Mouse (Mus musculus): Measurements from ENCODE around the gene Grk3. TPM values are rescaled to one million over a fixed set of nuclear protein-coding genes. Genes with fewer than 3 reads are reported as not detected.

Grk3 gene
- 10 to 100 TPM; 60.6 to 91.1 TPM for total RNA-seq (2021)

DNA sequence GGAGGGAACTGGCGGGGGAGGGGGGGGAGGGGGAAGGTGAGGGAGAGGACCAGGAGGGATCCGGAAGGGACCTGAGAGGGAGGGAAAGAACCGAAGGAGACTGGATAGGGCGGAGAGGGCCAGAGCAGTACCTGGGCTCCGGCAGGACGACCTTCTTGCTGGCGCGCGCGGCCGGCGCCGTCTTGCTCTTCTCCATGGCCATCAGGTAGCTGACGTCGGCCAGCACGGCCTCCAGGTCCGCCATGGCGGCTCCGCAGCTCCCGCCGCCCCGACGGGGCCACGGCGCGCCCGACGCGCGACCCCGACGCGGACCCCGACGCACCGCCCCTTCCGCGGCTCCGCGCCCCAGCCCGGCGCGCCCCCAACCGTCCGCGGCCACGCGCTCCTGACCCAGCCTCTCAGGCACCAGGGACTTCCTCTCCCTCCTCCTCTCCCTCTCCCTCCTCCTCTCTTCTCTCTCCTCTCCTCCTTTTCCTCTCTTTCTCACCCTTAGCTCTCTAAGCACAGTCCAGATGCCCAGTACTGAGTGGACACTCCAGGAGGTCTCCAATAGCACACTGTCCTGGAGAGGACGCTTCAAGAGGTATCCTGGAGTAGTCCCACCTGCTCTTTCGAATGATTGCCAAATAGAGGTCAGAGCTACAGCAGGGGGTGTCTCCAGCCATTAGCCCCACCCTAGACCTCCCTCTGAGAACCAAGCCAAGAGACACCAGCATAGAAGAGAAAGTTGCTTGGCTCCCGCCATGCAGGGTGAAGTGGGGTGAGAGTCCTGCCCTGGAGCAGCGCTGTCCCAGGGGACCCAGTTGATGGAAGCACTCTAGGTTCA lies at the start of gene Grk3:
Gene Grk3, minus strand, starts transcription at position 556 of the 826 bp plus-strand sequence.
- intact Hi-C loops (cut with DNase I), result no loop called here
- DNase-seq (ENCODE audit: low spot score in 2 of 2), result peak; percentile 67 to 75

DNA sequence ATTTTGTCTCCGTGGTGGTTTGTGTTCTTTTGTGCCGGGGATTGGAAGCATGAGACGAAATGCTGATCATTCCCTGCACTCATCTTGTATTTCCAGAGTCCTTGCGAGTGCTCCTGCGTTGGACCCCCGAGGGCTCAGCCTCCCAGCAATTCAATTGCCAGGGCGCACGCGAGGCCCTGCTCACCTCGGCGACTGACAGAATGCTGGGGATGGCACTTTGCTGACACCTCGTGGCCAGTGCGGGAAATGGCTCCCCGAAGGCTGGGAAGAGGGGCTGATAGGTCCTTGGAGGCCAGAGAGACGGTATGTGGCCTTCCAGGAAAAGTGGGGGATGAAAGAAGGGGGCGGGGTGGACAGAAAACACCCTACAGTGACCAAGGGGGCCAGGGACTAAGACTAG lies 38.7 kb upstream of the Grk3 start:
- intact Hi-C loops (cut with DNase I), result loop anchor here (1.0 to 10.0 kb wide), 4 partner anchors 122 to 620 kb away; partner anchors contain the start of gene Sez6l
- DNase-seq (ENCODE audit: low spot score in 2 of 2), result peak; percentile 81 to 83

DNA sequence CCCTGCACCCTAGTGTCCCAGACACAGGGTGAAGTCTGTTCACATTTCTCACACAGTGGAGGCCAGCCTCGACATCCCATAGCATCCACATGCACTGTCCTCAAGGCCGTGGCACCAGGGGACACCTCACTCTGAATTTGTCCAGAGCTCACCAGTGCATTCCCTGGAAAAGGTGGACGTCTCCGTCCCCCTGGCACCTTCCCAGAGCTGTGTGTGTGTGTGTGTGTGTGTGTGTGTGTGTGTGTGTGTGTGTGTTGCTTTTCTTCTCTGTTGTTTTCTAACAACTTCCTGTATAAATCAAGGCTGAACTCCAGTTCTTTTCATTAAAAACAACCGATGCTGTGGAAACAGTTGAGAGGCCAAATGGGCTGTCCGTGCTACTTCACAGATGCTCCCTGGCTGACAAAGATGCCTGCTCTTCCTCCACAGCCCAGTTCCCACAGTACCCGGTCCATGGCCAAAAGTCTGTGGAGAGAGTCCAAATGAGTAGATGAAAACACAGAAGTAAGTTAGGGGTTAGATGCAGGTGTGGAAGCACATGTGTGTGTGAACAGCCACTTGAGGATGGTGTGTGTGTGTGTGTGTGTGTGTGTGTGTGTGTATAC lies 35.1 kb upstream of the Grk3 start:
- intact Hi-C loops (cut with DNase I), result loop anchor here (5.0 to 10.0 kb wide), 3 partner anchors 118 to 616 kb away; partner anchors contain the start of gene Sez6l
- no peak for DNase-seq (ENCODE audit: low spot score in 2 of 2)

DNA sequence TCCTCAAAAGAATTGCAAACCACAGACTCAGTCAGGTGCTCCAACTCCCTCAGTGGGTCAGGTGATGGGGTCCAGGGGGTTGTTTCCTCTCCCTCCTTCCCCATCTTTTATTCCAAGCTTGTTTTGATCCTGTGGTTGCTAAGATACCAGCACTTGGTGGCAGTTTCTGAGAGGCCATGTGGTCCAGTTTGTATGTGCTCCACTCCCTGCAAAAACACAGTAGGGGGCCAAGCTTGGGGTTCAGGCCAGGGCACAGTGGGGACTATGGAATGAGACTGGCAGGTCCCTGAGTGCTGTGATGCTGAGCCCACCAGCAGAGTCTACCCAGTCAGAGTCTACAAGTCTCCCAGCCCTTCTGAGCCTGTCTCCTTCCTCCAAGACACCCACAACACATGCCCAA lies 34.3 kb upstream of the Grk3 start:
- intact Hi-C loops (cut with DNase I), result loop anchor here (5.0 to 10.0 kb wide), 3 partner anchors 118 to 615 kb away; partner anchors contain the start of gene Sez6l
- no peak for DNase-seq (ENCODE audit: low spot score in 2 of 2)

DNA sequence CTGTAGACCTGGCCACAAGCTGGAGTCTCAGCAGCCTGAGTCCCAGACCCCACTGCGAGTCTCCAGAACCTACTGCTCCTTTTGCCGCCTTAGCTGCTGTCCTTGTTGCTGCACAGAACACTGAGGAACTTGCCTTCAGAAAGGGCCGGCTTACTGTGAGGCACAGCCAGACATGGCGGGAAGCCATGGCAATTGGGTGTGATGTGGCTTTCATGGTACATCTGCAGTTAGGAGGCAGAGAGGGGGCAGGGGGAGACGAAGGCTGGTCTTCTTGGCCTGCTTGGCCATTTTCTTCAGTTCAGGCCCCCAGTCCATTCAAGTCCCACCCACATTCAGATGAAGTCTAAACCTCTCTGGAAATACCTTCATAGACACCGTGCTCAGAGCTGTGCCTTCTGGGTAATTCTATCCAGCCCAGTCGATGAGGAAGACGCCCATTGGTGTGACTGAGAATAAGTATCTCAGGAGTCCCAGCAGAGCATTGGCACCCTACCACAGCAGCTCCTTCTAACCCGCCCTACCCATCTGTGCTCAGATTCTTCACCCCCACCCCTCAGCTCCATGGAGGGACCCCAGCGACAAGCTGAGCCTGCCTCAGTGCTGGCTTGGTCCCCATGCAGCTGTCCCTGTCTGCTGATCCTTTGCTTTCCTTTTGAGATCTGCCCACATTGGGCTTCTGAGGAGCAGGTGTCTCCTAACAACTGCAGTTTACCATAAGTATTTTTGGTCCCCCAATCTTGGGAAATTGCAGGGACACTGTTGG lies 30.1 kb upstream of the Grk3 start:
- intact Hi-C loops (cut with DNase I), result no loop called here
- DNase-seq (ENCODE audit: low spot score in 2 of 2), result peak; percentile 52 to 57

DNA sequence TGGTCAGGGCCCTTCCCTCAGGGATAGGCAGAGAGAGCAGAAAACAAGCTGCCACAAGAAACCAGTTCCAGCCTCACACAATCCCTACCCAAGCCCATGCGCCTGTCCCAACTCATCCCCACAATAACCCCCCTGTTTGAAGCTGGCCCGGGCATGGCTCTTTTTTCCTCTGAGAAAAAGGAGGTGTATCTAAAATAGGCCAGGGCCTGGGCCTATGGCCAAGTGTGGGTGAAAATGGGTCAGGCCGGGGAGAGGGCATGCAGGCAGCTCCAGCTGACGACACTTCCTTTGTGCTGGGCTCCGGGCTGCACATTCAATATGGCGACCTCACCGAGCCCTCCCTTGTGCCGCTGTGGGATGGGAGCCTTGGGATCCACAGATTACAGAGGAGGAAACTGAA lies 27.9 kb upstream of the Grk3 start:
- DNase-seq (ENCODE audit: low spot score in 2 of 2), result peak in 1 of 2 experiments; percentile 29
- intact Hi-C loops (cut with DNase I), result no loop called here

DNA sequence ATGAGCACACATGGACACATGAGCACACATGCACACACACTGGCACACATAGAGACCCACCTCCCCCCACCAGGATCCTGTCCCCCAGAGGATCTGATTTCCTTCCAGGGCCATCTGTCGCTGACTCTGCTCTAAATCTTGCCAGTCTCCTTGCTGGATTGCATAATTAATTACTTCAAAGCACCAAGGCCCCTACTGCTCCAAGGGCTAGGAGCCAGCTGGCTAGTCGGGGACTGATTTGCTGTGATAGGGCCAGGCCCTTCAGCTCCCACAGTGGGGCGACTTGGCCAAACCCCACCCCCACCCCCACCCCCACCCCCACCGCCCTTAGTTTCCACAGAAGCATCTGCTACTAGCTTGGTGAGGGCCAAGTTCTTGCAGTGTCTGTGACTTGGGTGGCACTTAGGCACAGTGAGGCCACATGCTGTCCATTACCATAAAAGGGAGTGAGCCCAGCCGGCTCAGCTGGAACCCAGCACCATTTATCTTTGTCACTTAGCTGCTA lies 26.0 kb upstream of the Grk3 start:
- intact Hi-C loops (cut with DNase I), result no loop called here
- peak; percentile 39 to 56 for DNase-seq (ENCODE audit: low spot score in 2 of 2)

DNA sequence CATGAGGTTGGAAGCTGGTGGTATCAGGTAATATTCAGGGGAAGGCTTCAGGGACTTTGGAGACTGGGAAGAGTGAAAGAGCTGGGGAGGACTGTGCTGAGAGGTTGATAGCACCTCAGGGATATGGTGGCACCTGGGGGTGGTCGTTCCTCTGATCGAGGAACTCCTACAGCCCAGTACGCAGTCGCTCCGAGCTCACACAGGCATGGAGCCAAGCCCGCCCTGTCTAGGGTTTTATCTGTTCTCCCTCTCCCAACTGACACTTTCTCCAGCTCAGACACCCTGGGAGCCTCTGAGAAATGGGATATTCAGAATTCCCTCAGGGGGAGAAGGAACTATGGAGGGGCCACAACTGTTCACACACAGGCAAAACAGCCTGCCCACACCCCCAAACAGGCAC lies 25.2 kb upstream of the Grk3 start:
- peak in 1 of 2 experiments; percentile 30 for DNase-seq (ENCODE audit: low spot score in 2 of 2)
- intact Hi-C loops (cut with DNase I), result no loop called here

DNA sequence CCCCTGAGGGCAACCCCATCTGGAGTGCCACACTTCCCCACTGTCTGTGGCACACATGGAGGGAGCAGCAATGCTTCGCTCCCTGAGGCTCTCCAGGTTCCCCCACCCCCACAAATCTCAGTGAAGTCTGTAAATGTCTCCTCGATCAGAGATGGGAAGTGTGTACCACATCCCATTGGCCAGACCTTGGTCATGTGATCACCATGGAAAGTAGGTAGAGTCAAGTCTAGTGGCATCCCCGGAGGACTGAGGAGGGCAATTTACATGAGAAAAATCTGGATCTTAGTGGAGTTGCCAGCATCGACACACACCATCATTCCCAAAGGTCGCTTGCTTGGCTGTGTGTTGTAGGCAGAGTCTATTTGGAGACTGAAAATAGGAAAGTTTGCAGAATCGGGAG lies 23.0 kb upstream of the Grk3 start:
- DNase-seq (ENCODE audit: low spot score in 2 of 2), result no peak
- intact Hi-C loops (cut with DNase I), result no loop called here

DNA sequence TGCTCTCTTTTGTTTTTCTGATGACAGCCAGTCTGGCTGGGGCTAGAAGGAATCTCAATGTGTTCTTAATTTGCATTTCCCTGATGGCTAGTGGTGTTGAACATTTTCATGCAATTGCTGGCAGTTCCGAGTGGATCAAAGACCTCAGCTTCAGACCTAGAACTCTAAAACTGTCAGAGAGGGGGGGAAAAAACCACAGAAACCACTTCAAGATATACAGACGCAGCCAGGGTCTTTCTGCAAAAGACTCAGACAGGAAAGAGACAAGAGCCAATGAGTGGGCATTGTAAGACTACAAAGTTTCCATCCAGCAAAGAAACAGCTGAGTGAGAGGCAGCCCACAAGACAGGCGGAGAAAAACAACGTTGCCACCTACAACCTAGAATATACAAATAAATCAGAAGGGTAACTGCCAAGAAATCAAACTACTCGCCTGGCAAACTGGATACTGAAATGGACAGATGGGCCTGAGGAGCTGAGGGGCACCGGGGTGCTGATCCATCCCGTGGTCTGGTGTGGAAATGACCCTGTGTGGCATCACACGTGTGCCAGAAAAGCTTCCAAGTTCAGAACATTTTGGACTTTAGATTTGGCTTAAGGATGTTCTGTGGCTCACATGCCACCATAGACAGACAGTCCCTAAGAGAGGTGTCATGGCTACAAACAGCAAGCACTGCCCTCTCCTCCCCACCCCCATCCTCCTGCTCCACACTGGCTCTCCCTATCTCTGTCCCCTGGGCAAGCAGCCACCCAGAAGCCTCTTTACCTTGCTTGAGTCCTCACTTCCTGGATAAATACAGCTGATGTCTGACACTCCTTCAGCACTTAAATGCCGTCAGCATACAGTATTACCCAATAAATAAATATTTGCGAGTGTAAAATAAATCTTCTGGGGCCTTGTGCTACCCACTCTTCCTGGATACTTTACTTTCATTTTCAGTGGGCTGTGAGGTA lies 19.8 kb upstream of the Grk3 start:
- DNase-seq (ENCODE audit: low spot score in 2 of 2), result no peak
- intact Hi-C loops (cut with DNase I), result no loop called here

DNA sequence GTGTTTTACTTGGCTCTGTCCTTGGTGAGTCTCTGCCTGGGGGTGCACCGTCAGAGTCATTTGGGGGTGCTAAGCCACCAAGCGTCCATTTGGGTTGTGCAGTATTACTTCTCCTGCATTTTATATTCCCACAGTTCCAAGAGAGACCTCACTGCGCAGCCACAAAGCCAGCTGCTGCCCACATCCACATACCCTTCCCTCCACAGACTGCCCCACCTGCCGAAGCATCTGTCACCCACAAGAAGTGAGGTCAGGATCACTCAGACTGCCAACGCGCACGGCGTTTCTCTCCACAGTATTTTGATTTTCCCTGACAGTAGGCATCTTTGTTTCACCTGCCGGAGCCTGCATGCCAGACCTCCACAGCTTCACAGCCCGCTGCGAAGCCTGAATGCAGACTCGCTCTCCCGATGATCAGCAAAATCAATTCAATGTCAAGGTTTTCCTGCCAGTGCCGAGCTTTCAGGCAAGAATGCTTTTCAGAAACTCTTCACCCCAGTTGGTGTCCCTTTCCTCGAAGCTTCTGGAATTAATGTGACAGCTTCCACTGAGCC lies 15.7 kb upstream of the Grk3 start:
- DNase-seq (ENCODE audit: low spot score in 2 of 2), result no peak
- intact Hi-C loops (cut with DNase I), result no loop called here

DNA sequence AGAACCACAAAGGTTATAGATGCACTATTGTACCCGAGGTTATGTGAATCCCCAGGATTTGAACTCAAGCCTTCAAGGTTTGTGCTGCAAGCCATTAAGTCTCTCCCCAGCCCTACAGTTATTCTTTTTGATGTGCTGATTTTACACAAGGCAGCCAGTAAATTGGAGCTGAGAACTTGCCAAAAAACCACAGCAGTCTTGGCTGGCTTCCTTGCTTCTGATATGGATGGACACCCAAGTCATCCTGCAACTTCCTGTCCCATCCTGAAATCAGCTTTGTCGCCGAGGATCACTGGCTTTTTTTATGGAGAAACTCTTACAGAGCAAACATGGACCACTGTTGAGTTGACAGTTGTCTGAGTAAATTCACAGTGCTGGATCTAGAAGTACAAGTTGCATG lies 14.5 kb upstream of the Grk3 start:
- no peak for DNase-seq (ENCODE audit: low spot score in 2 of 2)
- intact Hi-C loops (cut with DNase I), result no loop called here

DNA sequence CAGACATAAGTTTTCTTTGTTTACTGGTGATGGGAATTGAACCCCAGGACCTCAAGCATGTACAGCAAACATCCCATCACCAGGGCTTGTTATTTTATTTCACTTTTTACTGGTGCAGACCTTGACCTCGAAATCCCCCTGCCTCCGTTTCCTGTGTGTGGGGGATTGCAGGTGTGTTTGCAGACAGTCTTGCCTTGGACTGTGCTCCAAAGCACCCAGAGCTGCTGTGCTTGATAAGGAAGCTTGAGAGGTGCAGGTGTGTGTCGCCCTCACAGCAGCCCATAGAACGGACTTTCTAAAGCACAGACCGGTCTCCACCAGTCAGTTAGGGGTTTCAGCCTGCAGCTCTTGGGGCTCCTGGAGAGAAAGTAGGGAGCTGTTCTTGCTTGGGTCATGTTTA lies 11.1 kb upstream of the Grk3 start:
- intact Hi-C loops (cut with DNase I), result no loop called here

DNA sequence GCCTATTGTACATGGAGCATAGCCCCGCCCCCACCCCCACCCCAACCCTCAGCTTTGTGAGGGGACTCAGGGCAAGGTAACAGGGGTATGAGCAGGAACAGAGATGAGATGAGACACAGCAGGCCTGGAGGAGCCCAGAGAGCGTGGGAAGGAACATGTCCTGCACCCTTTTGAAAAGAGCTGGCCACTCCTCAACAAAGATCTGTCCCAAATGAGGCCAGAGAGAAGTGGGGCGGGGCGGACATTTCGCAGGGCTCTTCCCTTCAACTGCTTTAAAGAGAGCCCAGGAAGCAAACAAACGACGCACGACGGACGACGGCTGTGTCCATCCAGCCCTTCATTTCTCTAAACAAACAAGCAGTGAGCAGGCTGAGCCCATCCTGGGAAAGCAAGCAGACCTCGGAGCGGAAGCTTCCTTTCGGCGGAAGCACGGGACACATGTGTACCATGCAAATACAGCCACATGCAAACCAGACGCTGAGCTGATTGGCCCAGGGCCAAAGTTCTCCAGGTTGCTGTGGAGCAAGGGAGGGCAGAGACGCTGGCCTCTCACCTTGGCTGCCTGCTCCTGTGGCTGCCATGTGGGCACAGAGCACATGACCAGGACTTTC lies 8.7 kb upstream of the Grk3 start:
- intact Hi-C loops (cut with DNase I), result no loop called here
- no peak for DNase-seq (ENCODE audit: low spot score in 2 of 2)

More for the DNA sequence above, 11.1 kb upstream of the Grk3 start:
- DNase-seq (ENCODE audit: low spot score in 2 of 2), result no peak

DNA sequence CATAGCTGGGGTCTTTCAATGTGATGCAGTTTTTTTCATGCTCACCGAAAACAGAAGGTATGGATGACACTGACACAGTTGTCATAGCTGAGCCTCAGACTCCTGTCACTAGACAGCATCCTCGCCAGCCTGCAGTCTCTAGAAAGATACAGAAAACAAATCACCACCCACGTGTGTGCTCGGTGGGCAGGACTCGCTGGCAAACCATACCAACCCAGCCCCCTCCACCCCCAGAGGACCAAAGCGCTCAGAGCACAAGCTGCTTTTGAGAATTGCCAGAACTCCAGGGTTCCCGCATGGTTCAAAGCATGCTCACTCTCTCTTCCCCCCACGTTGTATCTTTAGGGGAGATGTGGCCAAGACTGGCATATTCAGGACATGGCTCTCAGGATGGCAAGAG lies 2.6 kb upstream of the Grk3 start:
- peak; percentile 62 to 68 for DNase-seq (ENCODE audit: low spot score in 2 of 2)
- intact Hi-C loops (cut with DNase I), result no loop called here

DNA sequence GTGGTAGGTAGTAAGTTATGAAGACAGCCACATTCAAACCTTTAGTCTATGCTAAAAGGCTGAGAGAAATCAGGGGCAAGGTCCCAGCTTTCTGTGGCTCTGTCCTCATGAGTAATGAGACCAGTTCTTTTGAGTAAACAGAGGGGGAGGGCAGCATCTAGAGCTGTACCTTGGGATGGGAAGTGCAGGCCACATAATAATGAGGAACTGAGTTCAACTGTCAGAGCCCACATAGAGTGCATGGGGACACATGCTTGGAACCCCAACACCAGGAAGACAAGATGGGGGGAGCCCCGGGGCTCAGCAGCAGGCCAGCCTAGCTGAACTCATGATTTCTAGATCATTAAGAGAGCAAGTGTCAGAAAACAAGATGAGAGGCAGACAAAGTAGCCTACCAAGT lies 1.4 kb upstream of the Grk3 start:
- DNase-seq (ENCODE audit: low spot score in 2 of 2), result no peak
- intact Hi-C loops (cut with DNase I), result no loop called here

DNA sequence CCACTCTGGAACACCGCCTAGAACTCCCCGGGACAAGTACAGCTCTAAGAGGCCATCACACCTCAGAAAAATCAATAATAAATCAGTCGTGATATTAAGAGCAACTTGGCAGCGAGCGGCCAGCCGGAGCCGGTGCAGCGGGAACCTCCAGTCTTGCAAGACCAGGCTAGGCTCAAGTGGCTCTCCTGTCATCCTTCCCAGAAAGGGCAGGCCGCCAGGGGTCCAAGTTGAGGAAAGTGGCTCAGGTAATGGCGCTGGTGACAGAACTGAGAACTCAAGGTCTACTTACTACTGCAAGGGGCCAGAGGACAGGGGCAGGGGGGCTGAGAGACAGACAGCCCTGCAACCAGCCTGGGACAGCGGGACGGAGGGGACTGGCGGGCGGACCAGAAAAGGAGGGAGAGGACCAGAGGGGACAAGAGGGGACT lies 769 bp downstream of the Grk3 start:
- DNase-seq (ENCODE audit: low spot score in 2 of 2), result peak; percentile 40 to 42
- intact Hi-C loops (cut with DNase I), result no loop called here

DNA sequence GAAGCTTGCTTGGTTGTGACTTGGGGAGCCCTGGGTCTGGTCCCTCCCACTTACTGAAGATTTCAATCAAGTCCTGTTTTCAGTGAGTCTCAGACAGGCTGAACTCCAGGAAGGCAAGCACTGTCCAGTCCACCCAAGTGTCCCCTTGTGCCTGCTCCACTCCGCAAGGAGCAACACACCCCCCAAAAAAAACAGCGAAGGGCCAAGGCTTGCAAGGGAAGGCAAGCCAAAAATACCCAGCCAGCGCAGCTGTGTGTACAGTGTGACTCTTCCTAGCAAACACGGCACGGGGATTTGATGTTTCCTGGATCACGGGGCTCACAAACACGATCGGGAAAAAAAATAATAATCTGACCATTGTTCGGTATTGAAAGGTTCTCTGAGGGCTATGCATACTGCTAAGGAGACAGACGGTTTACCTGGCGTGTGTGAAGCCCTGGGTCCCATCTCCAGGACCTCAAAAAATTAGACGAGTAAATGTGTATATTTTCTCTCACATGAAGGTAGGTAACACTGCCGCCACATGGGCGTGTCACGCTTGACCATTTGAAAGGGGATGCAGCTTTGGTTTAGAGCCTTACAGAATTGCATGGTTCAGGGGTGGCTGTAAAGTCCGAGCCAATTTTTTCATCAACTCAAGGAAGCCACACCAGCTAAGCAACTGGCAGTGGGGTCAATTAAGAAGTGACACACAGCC lies 1.3 kb downstream of the Grk3 start:
- intact Hi-C loops (cut with DNase I), result no loop called here
- peak; percentile 24 to 42 for DNase-seq (ENCODE audit: low spot score in 2 of 2)

All from left cerebral cortex, postnatal 36 days (tissue).